Mouse (Mus musculus): ENCODE measurements at regions not wholly inside any gene's neighbourhood (a gene's known extent, or its start where the extent isn't known, plus 50 kb on each side); places are given as distances from the start of the nearest gene placed in this dataset.

DNA sequence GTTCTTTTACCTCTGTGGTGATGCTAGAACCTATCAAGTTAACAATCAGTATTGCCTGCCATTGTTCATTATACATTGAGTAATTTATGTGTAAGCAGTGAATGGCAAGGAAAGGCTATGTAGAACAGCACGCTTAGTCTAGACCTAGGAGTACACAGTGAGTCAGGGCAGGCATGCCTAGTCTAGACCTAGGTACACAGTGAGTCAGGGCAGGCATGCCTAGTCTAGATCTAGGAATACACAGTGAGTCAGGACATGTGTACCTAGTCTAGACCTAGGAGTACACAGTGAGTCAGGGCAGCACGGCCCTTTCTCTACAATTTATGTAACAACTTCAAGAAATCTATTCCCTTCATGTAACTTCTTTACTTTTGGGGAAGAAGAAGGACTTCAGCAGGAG, 347.2 kb downstream of the Tmem232 start:
- intact Hi-C loops (cut with DNase I) = no loop called here
- no peak for DNase-seq (ENCODE audit: low spot score)

DNA sequence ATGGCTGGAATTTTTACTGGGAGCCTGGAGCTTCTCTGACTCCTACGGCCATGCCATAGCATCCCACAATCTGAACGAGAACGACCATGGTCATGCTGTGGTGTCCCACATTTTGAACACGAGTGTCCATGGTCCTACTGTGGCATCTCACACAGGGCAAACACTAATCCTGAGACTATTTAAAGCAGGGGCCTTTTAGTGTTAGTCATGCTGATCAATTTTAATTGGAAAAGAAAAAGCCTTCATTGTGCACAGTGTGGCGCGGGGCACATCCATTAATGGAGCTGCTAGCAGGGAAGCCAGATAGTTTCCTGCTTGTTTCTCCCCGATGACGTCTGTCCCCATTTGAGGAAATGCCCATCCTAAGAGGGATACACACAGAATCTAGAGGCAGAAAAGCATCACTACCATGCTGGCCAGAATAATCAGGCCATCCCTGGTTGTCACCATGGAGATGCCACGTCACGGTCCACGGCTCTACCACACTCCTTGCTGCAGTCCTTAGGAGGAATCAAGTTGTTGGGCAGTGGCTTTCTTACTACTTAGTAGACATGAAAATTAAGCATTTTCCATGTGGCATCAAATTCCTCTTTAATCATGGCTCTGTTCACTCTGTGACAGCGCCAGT, 348.0 kb downstream of the Tmem232 start:
- DNase-seq (ENCODE audit: low spot score) = no peak
- intact Hi-C loops (cut with DNase I) = no loop called here

DNA sequence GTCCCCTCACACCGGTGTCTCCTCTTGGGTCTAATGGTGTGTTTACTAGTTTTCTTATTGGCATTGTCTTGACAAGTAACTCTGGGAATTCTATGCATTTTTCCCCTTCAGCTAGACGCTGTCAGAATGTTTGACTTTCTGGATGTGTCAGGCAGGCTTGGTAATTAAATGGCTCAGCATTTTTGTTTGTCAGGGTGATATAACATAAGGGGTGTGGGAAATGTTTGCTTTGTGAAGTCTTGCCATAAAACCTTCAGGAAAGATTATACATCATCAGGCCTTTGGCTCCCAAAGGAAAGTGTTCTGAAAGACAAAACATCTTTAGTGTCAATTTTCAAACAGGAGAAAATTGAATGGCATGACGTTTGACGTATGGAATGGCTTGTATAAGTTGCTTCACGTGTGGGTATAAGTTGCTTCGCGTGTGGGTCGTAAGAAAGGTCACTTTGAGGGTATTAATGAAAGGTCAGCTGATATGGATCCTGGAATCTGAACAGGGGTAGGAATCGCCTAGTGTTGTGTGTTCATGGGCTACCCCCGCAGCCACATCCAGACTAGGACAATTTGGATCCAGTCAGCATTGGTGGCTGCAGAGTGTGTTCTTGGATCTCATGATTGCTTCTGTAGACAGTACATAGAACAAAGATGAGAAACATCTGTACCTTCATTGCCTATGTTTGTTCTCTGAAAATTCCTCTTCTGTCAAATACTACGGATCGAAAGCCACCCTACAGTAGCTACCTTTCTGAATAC, 349.6 kb downstream of the Tmem232 start:
- no peak for DNase-seq (ENCODE audit: low spot score)
- intact Hi-C loops (cut with DNase I) = no loop called here

DNA sequence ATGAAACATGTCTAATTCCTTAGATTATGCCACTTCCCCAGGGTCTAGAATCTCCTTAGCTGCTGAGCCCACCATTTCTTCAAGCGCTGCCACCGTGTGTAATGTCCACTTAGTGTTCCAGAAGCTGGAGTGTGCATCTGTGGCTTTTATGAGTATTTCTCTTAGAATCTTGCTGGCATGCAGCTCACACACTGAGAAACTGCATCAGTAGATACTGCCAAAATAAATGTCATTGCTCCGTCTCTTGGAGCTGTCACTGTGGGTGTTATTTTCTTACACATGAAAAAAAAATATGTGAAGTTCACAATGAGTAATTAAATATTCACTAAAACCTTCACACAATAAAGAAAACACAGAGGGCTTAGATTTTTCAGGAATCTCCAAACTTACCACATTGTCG, 345.3 kb upstream of the 4930583I09Rik start:
- intact Hi-C loops (cut with DNase I) = no loop called here
- DNase-seq (ENCODE audit: low spot score) = no peak

DNA sequence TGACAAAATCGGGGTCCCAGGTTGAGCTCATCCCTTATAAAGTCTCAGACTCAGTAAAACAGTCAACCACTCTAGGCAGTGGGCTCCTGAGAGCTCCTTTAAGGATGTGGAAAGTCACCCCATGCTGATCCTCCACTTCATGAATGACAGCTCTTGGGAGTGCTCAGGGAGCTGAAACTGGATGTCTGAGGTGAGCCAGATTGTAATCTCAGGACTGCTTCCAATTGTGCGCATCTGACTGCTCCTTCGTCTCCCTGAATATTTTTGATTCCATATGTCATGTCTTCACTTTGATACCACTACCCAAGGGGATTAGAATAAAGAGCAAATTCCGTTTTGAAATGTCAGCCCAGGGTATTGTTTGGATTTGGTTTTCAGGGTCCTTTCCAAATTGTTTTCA, 339.9 kb upstream of the 4930583I09Rik start:
- intact Hi-C loops (cut with DNase I) = no loop called here

DNA sequence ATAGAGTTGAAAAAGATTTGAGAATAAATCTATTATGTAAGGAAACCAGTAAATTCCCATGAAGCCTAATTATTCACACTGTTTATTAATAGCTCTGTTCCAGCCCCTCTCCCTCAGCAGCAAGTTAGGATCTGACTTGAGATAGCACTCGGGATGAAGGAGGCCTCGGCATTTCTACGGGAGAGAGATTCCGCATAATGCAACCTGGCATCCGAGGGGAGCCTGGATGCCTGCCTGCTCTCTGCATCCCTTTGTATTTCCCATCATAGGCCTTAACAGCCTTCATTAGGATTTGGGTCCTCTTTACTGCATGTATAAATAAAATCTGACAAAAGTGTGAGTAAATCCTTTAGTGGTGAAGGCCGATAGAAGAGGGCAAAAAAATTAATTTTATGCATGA, 338.2 kb upstream of the 4930583I09Rik start:
- intact Hi-C loops (cut with DNase I) = no loop called here
- DNase-seq (ENCODE audit: low spot score) = no peak

More for the DNA sequence above, 339.9 kb upstream of the 4930583I09Rik start:
- DNase-seq (ENCODE audit: low spot score) = no peak

DNA sequence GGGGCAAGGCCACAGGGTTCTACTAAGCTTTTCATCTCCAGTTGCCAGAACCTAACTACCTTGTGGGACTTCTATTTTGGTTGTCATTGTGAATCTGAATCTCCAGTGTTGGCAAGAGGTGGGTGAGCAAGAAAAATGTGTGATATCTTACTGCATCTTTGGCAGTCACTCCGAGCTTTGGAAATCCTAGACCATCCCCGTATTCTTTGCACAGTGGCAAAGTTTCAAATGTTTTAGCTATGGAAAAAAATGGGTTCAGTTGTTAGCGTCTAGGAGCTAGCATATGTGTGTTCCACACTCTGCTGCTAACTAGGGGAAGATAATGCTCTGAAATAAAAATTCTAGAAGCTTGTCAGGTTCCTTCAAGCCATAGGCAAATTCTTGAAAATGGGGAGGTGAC, 337.4 kb upstream of the 4930583I09Rik start:
- intact Hi-C loops (cut with DNase I) = no loop called here

DNA sequence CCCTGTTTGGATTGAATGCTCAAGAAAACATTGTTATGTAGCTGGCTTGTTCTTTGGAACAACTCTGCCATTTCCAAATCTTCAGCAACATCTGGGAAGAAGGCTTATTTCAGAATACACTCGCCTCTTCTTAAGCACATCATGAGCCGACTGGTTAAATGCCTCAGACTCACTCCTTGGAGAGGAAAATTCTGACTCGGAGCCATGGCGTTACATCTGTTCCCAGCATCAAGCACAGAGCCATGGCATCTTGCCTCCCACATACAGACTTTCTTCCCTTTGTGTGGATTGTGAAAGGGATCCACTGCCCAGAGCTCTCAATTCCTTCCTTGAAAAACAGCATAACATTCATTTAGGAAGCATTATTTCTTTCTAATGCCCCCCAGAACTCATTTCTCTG, 334.8 kb upstream of the 4930583I09Rik start:
- peak; percentile 19 for DNase-seq (ENCODE audit: low spot score)
- intact Hi-C loops (cut with DNase I) = no loop called here

More for the DNA sequence above, 337.4 kb upstream of the 4930583I09Rik start:
- no peak for DNase-seq (ENCODE audit: low spot score)

DNA sequence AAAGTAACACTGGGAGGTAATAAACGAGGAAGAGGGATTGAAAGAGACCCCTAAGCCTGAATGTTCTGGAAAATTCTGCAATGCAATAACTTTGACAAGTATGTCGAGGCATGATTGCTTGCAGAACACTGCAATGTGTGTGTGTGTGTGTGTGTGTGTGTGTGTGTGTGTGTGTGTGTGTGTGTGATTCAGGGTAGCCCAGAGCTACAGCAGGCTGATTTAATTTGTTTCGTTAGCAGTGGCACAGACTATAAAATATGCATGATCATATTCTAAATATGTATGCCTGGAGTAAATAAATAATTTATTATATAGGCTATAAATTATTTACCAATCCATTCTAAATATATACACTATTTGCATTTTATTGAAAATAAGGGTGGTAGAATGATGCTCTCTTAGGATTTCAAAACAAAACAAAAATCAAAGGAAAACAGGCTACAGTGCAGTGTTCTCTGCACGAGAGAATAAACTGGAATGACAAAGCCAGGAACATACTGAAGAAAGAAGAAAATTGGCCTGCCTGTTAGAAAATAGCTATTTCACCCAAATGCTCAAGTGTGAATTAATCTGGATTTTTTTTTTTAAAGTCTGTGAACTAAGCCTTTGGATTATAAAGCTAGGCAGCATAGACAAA, 334.2 kb upstream of the 4930583I09Rik start:
- intact Hi-C loops (cut with DNase I) = no loop called here
- no peak for DNase-seq (ENCODE audit: low spot score)

DNA sequence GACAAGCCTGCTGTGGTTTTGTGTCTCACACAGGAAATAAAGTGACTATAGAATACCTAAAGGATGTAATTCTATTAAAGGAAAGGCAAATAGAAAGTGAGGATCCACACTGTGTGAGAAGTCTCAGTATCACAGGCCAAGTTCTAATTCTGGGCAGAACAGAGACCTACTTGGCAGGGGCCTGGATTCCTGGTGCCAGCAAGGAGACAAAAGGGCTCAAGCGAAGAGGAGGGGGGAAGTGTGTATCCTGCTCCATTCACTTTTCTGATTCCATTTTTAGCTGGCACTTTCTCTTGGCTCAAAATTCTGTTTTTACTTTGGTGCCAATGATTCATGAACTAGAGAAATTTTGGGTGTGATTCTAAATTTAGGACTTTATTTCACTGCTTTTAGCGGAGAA, 310.5 kb upstream of the 4930583I09Rik start:
- intact Hi-C loops (cut with DNase I) = no loop called here
- DNase-seq (ENCODE audit: low spot score) = peak; percentile 5

DNA sequence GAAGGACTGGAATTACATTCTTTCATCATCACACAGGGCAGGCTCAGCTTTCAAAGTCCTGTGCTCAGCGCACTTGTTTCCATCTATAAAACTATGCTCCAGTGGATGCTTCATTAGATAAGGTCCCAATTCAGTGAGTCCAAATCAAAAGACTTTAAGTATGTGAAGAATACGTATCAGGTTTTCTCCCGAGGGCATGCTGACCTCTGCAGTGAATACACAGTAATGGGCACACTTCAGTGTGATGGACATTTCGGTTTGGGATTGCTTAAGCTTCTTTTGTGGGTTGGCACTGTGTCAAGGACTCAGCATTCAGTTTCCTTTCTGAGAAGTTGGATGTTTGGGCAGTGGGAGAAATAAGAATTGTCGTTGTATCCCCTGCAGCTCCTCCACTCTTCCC, 278.8 kb upstream of the 4930583I09Rik start:
- no peak for DNase-seq (ENCODE audit: low spot score)
- intact Hi-C loops (cut with DNase I) = no loop called here

DNA sequence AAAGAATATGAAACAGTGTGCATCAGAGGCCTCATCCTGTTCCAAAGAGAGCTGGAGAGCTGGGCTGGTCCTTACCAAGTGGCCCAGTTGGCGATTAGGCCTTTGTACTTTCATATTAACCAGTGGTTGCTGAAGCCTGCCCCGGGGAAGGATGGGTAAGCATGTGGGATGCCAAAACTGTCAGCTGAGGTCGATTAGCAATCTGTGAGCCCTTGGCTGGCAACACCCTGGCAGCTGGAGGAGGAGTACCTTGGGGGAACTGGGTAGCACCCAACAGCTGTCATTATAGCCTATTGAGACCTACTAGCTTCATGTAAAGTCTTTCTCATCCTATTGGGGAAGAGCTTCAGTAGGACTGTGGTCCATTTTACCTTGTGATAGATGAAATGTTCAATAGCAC, 277.2 kb upstream of the 4930583I09Rik start:
- intact Hi-C loops (cut with DNase I) = no loop called here
- no peak for DNase-seq (ENCODE audit: low spot score)

DNA sequence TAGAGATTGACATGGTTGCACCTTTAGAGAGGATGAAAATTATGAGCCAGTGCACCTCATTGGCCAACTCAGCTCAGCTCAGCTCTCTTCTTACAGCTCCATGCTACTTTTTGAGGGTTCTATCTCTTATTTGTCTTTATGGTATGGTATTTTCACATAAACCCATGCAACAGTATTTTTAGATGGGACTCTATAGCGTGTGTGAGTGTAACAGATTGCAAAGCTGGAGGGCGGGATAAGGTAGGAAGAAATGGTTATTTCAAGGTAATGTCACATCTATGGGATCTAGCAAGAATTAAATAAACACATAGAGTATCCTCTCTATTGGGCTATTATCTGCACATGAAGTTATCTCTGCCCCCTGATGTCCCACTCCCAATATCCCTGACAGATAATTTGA, 269.8 kb upstream of the 4930583I09Rik start:
- no peak for DNase-seq (ENCODE audit: low spot score)
- intact Hi-C loops (cut with DNase I) = no loop called here

DNA sequence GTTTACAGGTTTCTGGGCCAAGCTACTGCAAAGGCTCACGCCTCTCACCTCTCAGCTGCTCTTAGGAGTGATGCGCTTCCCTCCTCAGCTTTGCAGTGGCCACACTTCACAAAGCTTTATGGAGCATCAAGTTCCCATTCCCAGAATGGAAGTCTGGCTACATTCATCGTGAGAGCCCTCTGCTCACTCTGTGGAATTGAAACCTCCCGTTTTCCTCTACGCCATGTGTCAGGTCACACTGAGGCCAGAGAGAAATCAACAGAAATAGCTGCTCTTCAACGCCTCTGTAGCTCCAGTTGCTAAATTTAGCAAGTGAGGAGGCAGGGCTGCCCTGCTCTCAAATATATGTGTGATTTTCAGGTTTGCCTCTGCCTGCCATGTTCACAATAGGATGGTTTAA, 265.3 kb upstream of the 4930583I09Rik start:
- DNase-seq (ENCODE audit: low spot score) = no peak
- intact Hi-C loops (cut with DNase I) = no loop called here

DNA sequence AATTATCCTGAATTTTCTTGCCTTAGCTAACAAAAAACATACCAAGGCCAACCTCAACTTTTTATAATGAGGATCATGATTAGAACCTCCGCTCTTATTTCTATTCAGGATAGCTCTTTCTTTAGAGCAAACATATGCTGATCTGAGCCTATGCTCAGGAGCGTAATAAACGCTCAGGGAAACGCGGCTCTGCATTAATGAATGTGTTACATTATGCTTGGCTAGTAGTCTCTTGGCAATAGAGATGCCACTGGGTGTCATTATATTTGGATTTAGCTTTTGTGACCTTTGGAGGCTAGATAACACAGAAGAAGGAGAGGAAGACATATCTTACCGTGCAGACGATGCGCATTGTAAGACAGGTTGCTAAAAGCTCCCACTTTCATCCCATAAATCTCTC, 246.4 kb upstream of the 4930583I09Rik start:
- no peak for DNase-seq (ENCODE audit: low spot score)
- intact Hi-C loops (cut with DNase I) = no loop called here

DNA sequence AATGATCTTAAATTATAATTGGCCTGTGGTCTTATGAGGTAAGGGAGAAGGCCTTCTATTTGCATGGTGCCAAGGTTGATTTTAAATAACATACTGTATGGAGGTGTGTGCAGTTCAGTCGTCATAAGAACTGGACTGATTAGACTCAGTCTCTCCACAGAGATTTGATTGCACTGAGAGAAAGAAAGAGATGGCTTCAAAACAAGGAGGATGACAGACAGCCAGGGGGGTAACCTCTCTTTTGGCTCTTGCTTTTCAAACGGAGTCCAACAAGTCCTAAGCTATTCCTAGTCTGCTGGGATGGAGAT, 245.9 kb upstream of the 4930583I09Rik start:
- DNase-seq (ENCODE audit: low spot score) = no peak
- intact Hi-C loops (cut with DNase I) = no loop called here

DNA sequence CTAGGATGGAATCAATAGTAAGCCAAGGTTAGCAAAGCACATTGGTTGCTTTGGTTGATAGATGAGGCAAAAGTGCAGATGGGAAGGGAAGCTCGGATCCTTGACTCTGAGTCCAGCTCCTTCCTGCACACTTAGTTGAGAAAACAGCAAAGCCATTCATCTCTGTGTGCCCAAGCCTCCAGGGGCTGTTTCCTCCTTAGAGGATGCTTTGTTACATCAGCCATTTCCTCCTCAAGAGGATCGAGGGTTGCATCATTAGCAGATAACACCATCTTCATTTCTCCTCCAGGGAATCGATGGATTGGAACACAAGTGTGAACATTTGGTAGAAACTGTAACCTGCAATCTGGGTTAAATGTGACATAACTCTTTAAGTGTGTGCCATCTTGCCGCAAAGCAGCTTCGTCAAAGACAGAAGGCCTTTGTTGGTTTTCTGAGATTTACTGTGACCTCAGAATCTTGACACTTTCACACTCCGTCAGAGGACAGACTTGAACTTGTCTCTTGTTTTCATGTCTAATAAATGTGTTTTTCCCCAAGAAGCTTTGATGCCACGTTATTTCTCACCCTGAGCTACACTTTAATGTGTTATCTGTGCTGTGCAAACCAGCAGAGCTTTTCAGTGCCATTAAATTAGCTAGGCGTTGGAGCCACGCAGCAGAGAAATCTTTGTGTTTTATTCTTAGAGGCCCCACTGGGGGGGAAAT, 245.4 kb upstream of the 4930583I09Rik start:
- intact Hi-C loops (cut with DNase I) = no loop called here
- no peak for DNase-seq (ENCODE audit: low spot score)

DNA sequence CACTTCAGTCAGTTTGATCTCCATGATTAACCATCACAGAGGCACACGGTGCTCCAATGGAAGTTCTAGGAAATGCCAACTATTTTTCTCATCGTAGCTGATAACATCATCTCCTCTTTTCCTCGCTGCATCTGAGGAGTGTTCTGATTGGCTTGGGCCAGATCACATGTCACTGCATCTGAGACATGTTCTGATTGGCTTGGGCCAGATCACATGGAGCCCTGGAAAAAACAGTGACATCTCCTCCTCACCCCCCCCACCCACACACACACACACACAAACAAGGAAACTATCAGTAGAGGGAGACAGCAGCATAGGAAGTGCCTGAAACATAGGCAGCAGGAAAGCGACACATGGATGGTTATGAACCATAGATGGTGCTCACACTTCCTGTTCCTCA, 239.0 kb upstream of the 4930583I09Rik start:
- intact Hi-C loops (cut with DNase I) = loop anchor here (5.0 to 10.0 kb wide), 2 partner anchors 250 to 487 kb away; no protein-coding TSS in a partner anchor
- DNase-seq (ENCODE audit: low spot score) = no peak

DNA sequence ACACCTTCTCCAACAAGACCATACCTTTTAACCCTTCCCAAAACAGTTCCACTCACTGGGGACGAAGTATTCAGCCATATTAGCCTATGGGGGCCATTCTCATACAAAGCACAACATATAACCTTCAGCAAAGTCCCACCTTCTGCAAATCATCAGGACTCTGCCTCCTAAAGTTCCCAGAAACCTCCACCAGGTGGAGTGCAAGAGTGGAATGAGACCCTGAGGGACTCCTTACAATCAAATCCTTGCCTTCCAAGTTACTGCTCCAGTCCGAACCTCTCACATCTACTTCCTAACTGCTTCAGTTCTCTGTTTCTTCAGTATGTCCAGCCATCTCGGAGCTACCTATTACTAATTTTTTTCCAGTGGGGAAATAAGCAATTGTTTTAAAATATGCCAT, 235.2 kb upstream of the 4930583I09Rik start:
- intact Hi-C loops (cut with DNase I) = loop anchor here (2.0 to 10.0 kb wide), 3 partner anchors 182 to 491 kb away; no protein-coding TSS in a partner anchor
- no peak for DNase-seq (ENCODE audit: low spot score)

DNA sequence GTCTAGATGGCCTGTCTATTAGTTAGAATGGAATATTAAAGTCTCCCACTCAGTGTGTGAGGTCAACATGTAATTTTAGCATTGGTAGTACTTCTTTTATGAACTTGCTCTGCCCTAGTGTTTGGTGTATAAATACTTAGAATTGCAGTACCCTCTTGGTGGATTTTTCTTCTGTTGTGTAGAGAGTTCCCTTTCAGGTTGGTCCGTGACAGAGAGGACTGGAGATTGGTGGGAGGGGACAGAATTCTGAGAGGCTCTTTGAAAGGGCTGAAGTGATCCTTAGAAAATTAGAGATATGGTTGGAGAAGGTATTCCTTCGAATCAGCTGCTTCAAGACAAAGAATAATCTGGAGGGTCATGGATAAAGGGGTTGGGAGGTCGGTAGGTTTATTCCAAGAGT, 230.3 kb upstream of the 4930583I09Rik start:
- no peak for DNase-seq (ENCODE audit: low spot score)
- intact Hi-C loops (cut with DNase I) = no loop called here

DNA sequence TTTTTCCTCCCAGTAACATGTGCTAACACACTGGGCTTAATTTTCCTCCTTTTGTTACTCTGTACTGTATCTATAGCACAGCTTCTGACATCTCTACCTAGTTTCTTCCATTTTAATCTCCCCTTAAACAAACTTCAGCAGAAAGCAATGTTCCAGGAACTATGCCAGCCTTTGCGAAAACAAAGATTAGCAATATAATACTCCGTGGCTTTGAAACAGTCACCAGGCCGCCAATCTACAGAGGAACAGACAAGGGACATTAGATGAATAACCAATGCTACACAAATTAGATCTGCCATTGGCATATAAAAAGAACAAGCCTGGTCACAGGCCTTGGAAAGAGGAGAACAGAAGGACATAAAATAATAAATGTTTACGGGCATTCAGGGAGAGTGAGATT, 220.2 kb upstream of the 4930583I09Rik start:
- no peak for DNase-seq (ENCODE audit: low spot score)
- intact Hi-C loops (cut with DNase I) = no loop called here
